Mouse (Mus musculus) bone marrow, adult 2 months (tissue): ENCODE data around the gene Pcbp3.

Experiments used
- CTCF ChIP-seq: fragments of 200-500 bp; IDR thresholded peaks from 2 replicates; pipeline ENCODE4 v1.5.1; 2011; ENCODE audit warnings: low read length, control low read depth; ENCODE audit not compliant: control insufficient read depth, insufficient read depth
- POLR2A ChIP-seq: fragments of 200-500 bp; IDR thresholded peaks from 2 replicates; pipeline ENCODE4 v1.6.1; 2011; ENCODE audit warnings: low read depth, mild to moderate bottlenecking, control low read depth, low read length, borderline replicate concordance; ENCODE audit not compliant: control insufficient read depth

GRCm38 (mm10) chr10:76753640-76754039, 208.0 kb downstream of the Pcbp3 start:
- no peak for TF ChIP-seq CTCF
- TF ChIP-seq POLR2A, result no peak
